Mouse (Mus musculus): Measurements from ENCODE around the gene Hps6. TPM values are rescaled to one million over a fixed set of nuclear protein-coding genes. Genes with fewer than 3 reads are reported as not detected.

Hps6 gene
- polyA plus RNA-seq, 1 experiment from 2014 or later = 3.7 TPM

DNA sequence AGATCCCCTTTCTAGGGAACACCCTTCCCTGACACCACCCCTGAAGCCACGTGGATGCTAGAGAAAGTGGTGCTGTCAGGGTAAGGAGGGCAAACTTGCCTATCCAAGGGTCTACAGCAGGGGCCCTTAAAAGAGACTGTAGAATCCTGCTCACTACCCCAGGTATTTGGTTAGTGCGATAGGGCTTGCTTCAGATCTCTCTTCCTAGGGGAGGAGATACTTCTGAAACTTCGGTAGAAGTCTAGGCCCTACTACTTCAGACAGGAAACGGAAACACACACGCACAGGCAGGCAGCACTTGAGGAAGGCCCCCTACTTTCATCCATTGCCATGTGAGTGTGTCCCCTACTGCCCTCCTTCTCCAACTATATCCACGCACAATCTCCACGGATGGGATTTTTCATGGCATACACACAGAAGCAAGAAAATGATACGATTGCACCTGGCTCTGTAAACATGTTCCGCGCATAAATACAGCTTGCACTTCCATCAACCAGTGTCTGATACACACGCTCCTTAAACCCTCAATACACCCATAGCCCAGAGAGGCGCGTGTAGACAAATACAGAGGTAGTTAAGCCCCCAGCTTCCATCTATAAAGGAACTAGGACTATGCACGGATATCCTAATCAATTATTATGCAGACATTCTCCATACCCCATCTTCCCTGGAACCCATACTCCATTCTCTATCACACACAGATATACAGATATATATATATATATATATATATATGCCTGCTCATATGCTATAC lies 37.0 kb downstream of the Hps6 start:
- Histone ChIP-seq H3K9me3 (ENCODE audit: control insufficient read depth, low read length) (no peaks in the 10 kb centered on the region), H3K27ac (ENCODE audit: low read depth, low read length) (peak overlapping the region; percentile 92), H3K4me1 (replicated peaks; ENCODE audit: control insufficient read depth, insufficient read depth, low read length) (peaks cover 44% of the 10 kb centered on the region), H3K9ac (ENCODE audit: low read length) (peak overlapping the region; percentile 49), H3K27me3 (ENCODE audit: control insufficient read depth, insufficient read depth, low read length) (no peaks in the 10 kb centered on the region), H3K36me3 (ENCODE audit: control insufficient read depth, insufficient read depth, low read length) (peaks cover 15% of the 10 kb centered on the region), H3K4me2 (ENCODE audit: low read depth, low read length, severe bottlenecking) (peak overlapping the region; percentile 95), H3K4me3 (ENCODE audit: low read depth, low read length) (0 out of 2 replicates have a peak overlapping the region, but pooled peaks have one; percentile 94)
- no peak for ATAC-seq (replicated peaks; ENCODE audit: low FRiP score)
- DNase-seq (ENCODE audit: low spot score) = no peak
- 39% methylated on average over 14 of the region's 14 CpGs for WGBS

DNA sequence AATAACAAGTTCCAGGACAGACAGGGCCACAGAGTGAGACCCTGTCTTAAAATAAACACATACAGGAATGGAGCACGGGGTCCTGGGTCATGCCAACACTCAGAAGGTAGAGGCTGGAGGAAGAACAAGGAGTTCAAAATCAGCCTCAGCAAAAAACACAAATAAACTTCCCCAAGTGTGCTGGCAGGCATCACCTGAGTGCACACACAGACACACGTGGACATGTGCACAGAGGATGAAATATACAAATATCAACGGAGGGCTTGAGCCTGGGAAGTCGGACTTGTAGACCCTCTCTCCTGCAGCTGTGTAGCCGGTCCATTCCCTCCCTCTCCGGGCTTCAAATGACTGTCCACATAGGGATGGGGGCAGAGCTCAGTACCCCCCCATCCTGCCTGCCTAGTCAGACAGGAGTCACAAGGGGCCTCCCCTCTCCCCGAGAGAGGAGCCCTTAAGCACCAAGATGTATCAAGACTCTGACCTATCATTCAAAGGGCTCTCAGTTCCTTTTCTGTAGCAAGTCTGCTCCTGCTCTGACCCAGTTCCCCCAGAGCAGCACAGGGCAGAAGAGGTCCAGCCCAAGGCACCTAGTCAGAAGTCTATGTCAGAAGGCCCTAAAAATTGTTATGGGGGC lies 38.1 kb downstream of the Hps6 start:
- WGBS = 16% methylated on average over 7 of the region's 7 CpGs
- DNase-seq (ENCODE audit: low spot score) = no peak
- peaks cover 4% of the 10 kb centered on the region for H3K36me3 ChIP-seq (ENCODE audit: control insufficient read depth, insufficient read depth, low read length)
- peak overlapping the region; percentile 99 for H3K27ac ChIP-seq (ENCODE audit: low read depth, low read length)
- peak overlapping the region; percentile 95 for H3K4me3 ChIP-seq (ENCODE audit: low read depth, low read length)
- peak overlapping the region; percentile 78 for H3K4me2 ChIP-seq (ENCODE audit: low read depth, low read length, severe bottlenecking)
- peaks cover 48% of the 10 kb centered on the region for H3K4me1 ChIP-seq (replicated peaks; ENCODE audit: control insufficient read depth, insufficient read depth, low read length)
- H3K9ac ChIP-seq (ENCODE audit: low read length) = peak overlapping the region; percentile 67
- ATAC-seq (replicated peaks; ENCODE audit: low FRiP score) = no peak
- H3K27me3 ChIP-seq (ENCODE audit: control insufficient read depth, insufficient read depth, low read length) = no peaks in the 10 kb centered on the region
- no peaks in the 10 kb centered on the region for H3K9me3 ChIP-seq (ENCODE audit: control insufficient read depth, low read length)

DNA sequence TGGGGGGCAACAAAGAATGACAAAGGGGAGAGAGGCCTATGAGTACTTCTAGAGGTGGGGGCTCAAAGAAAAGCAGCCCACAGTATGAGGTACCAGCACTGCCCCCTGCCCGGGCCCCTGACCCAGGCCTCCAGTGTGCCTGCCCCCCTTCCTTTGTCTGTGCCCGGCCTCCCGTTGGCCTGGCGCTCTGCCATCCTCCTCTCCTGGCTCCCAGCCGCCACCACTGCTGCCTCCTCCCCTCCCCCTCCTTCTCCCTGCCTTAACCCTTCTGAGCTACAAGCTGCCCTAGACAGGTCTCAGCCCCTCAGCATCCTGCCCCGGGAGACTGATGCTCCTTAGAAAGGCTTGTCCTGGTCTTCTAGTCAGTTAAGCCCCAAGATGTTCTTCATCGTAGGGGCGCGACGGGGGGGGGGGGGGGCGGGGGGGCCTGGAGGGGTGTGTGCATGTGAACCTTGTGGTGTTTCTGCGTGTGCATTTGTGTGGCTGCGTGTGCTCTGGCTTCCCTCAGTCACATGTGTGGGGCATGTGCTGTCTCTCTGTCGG lies 38.7 kb downstream of the Hps6 start:
- peak; percentile 91 for DNase-seq (ENCODE audit: low spot score)
- H3K9ac ChIP-seq (ENCODE audit: low read length) = peak overlapping the region; percentile 67
- WGBS = 0% methylated on average over 12 of the region's 14 CpGs

DNA sequence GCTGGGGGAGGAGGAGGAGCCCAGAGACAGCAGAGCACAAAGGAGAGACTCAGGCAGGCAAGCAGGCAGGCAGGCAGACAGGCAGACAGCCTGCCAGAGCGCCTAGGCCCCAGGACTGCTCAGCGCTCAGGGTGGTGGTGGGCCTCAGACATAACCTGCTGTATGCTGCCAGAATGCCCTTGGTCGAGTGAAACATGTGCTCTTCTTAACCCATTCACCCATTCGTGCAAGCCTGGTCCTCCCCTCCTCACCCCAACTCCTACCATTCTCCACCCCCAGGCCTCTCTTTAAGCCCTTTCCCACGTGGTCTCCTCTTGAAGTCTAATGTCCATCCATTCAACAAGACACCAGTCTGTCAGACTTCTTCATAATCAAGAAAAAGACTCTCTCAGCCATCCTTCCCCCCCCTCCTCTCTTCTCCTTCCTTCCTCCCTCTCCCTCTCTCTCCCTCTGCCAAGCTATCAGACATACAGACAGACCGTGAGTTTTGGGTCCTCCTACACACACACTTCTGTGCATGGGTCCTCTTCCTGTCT lies 39.2 kb downstream of the Hps6 start:
- 9% methylated on average over 6 of the region's 6 CpGs for WGBS
- ATAC-seq (replicated peaks; ENCODE audit: low FRiP score) = peak; percentile 38

More for the DNA sequence above, 38.7 kb downstream of the Hps6 start:
- H3K4me1 ChIP-seq (replicated peaks; ENCODE audit: control insufficient read depth, insufficient read depth, low read length) = peaks cover 47% of the 10 kb centered on the region
- H3K9me3 ChIP-seq (ENCODE audit: control insufficient read depth, low read length) = no peaks in the 10 kb centered on the region
- H3K4me2 ChIP-seq (ENCODE audit: low read depth, low read length, severe bottlenecking) = peak overlapping the region; percentile 78
- H3K27ac ChIP-seq (ENCODE audit: low read depth, low read length) = peak overlapping the region; percentile 99
- no peaks in the 10 kb centered on the region; the same call in 1 of the 2 replicates for H3K36me3 ChIP-seq (ENCODE audit: control insufficient read depth, insufficient read depth, low read length)
- no peaks in the 10 kb centered on the region for H3K27me3 ChIP-seq (ENCODE audit: control insufficient read depth, insufficient read depth, low read length)
- H3K4me3 ChIP-seq (ENCODE audit: low read depth, low read length) = peak overlapping the region; percentile 95
- ATAC-seq (replicated peaks; ENCODE audit: low FRiP score) = peak; percentile 50

DNA sequence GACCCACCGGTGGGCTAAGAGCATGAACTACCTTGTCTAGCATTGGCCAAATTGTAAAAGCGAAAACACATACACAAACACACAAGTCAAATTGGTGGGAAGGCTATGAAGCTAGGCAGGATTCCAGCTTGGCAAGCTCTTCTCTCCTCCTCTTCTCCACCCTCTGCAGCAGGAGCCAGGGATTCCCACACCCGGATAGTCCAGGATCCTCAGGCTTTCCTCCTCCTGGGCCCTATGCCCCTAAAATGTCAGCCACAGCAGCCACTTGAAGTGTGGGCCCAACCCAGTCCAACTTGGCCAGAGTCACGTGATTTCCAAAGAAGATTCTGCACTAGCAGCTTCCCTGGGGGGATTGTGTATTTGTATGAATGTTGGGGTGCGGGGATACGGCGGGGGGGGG lies 40.1 kb downstream of the Hps6 start:
- Histone ChIP-seq H3K4me3 (ENCODE audit: low read depth, low read length) (peak overlapping the region; percentile 95), H3K36me3 (ENCODE audit: control insufficient read depth, insufficient read depth, low read length) (no peaks in the 10 kb centered on the region), H3K9ac (ENCODE audit: low read length) (peak overlapping the region; percentile 31), H3K27ac (ENCODE audit: low read depth, low read length) (peak overlapping the region; percentile 99), H3K4me1 (replicated peaks; ENCODE audit: control insufficient read depth, insufficient read depth, low read length) (peaks cover 41% of the 10 kb centered on the region), H3K9me3 (ENCODE audit: control insufficient read depth, low read length) (no peaks in the 10 kb centered on the region), H3K4me2 (ENCODE audit: low read depth, low read length, severe bottlenecking) (peak overlapping the region; percentile 78), H3K27me3 (ENCODE audit: control insufficient read depth, insufficient read depth, low read length) (no peaks in the 10 kb centered on the region)
- no peak for DNase-seq (ENCODE audit: low spot score)
- 68% methylated on average over 7 of the region's 7 CpGs for WGBS
- ATAC-seq (replicated peaks; ENCODE audit: low FRiP score) = no peak

More for the DNA sequence above, 39.2 kb downstream of the Hps6 start:
- Histone ChIP-seq H3K9ac (ENCODE audit: low read length) (peak overlapping the region; percentile 67), H3K4me1 (replicated peaks; ENCODE audit: control insufficient read depth, insufficient read depth, low read length) (peaks cover 43% of the 10 kb centered on the region), H3K27me3 (ENCODE audit: control insufficient read depth, insufficient read depth, low read length) (no peaks in the 10 kb centered on the region), H3K9me3 (ENCODE audit: control insufficient read depth, low read length) (no peaks in the 10 kb centered on the region), H3K4me2 (ENCODE audit: low read depth, low read length, severe bottlenecking) (peak overlapping the region; percentile 78), H3K36me3 (ENCODE audit: control insufficient read depth, insufficient read depth, low read length) (no peaks in the 10 kb centered on the region), H3K27ac (ENCODE audit: low read depth, low read length) (peak overlapping the region; percentile 99), H3K4me3 (ENCODE audit: low read depth, low read length) (peak overlapping the region; percentile 95)
- no peak for DNase-seq (ENCODE audit: low spot score)

DNA sequence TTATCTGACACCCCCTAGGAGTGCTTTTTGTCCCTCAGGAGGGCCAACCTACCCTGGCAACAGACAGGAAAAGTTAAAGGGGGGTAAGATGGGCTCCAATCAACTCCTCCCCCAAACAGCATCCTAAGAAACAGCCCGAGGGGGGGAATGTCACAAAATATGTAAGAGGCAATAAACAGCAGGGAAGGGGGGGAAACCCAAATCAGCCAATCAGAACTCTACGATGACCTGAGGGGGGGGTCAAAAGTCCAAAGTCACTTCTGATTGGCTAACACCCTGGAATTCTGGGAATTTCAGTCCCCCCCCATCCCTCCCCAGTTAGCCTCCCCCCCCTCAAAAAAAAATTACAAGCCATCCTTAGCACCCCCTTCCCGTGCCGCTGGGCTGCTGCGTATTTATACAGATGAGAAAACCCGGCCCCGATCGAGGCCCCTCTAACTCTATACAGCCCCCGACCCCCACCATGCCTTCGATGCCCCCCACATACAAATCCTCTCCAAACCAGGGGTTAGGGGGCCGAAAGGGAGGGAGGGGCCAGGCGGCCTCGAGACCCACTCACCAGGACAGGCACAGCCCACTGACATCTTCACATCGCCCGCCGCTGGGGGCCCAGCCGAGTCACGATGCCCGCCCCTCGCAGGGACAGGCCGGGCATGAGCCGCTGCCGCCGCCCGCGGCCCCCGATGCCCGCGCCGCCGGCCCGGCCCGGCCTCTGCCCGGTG lies 41.1 kb downstream of the Hps6 start, which contains the start of gene Pprc1:
Gene Pprc1, plus strand, starts transcription at position 616 of the 722 bp plus-strand sequence.
- peak within 1 kb of the TSS; percentile 95 for H3K9ac ChIP-seq (ENCODE audit: low read length)

DNA sequence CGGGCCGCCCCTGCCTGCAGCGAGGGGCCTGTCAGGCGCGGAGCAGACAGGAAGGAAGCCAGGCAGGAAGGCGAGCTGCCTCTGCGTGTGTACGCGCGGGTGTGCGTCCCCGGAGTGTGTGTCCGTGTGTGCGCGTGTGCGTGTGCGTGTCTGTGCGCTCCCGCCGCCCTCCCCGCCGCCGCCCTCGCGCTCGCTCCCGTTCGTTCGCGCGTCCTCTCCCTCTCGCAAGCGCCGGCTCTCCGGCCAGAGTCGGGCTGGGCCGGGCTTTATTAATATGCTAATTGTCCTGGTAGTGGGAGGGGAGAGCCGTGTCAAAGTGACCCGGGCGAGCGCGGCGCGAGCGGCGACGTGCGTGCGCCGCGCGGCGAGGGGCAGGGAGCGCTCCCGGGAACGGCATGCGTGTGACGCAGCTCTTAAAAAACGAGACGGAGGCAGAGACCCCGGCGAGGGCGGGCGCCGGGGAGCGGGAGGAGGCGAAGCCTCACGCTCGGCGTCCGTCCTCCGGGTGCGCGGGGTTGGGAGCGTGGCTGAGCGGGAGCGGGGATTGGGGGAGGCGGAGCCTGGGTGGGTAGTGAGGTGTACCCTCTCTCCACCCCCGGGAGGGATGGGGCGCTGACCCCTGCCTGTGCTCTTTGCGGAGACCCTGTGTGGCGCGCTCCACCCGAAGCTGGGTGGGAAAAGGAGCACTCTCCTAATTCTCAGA lies 41.8 kb downstream of the Hps6 start, which contains the start of gene Ldb1:
Gene Ldb1, minus strand, starts transcription at position 222 of the 703 bp plus-strand sequence.
- peak within 1 kb of the TSS; percentile 78 for H3K4me2 ChIP-seq (ENCODE audit: low read depth, low read length, severe bottlenecking)
- no peaks in the 10 kb centered on the region for H3K36me3 ChIP-seq (ENCODE audit: control insufficient read depth, insufficient read depth, low read length)
- H3K9ac ChIP-seq (ENCODE audit: low read length) = peak within 1 kb of the TSS; percentile 95
- WGBS = 0% methylated on average over 83 of the region's 84 CpGs
- no peaks in the 10 kb centered on the region for H3K27me3 ChIP-seq (ENCODE audit: control insufficient read depth, insufficient read depth, low read length)
- peak; percentile 92 for DNase-seq (ENCODE audit: low spot score)
- H3K9me3 ChIP-seq (ENCODE audit: control insufficient read depth, low read length) = no peaks in the 10 kb centered on the region
- peak; percentile 74 for ATAC-seq (replicated peaks; ENCODE audit: low FRiP score)
- peaks cover 38% of the 10 kb centered on the region for H3K4me1 ChIP-seq (replicated peaks; ENCODE audit: control insufficient read depth, insufficient read depth, low read length)
- H3K27ac ChIP-seq (ENCODE audit: low read depth, low read length) = peak within 1 kb of the TSS; percentile 93
- peak within 1 kb of the TSS; percentile 95 for H3K4me3 ChIP-seq (ENCODE audit: low read depth, low read length)

More for the DNA sequence above, 41.1 kb downstream of the Hps6 start, which contains the start of gene Pprc1:
- no peaks in the 10 kb centered on the region for H3K36me3 ChIP-seq (ENCODE audit: control insufficient read depth, insufficient read depth, low read length)
- no peak for DNase-seq (ENCODE audit: low spot score)
- 1% methylated on average over 34 of the region's 34 CpGs for WGBS
- H3K4me2 ChIP-seq (ENCODE audit: low read depth, low read length, severe bottlenecking) = peak within 1 kb of the TSS; percentile 78
- H3K27me3 ChIP-seq (ENCODE audit: control insufficient read depth, insufficient read depth, low read length) = no peaks in the 10 kb centered on the region
- peak within 1 kb of the TSS; percentile 95 for H3K4me3 ChIP-seq (ENCODE audit: low read depth, low read length)
- no peaks in the 10 kb centered on the region for H3K9me3 ChIP-seq (ENCODE audit: control insufficient read depth, low read length)
- peaks cover 41% of the 10 kb centered on the region for H3K4me1 ChIP-seq (replicated peaks; ENCODE audit: control insufficient read depth, insufficient read depth, low read length)
- ATAC-seq (replicated peaks; ENCODE audit: low FRiP score) = no peak
- peak within 1 kb of the TSS; percentile 93 for H3K27ac ChIP-seq (ENCODE audit: low read depth, low read length)

Data from forebrain, embryonic 11.5 days (tissue).